Mouse (Mus musculus) adrenal gland, adult 10 weeks (tissue): ENCODE results near the gene Dph1. TPM values are rescaled to one million over a fixed set of nuclear protein-coding genes. Genes with fewer than 3 reads are reported as not detected.

Experiments used
- polyA plus RNA-seq: library from polyadenylated mRNA; stranded (reverse); fragments of 350-450 nt; fragmentation: Illumina TruSeq; extraction: RNeasy Lipid Tissue Mini Kit (QIAGEN cat#74804); gene quantifications from one replicate; pipeline ENCODE4 v1.2.3, GENCODE M21; 2014; ENCODE audit warnings: low read depth, low replicate concordance

Dph1 gene
- 0.99 TPM for polyA plus RNA-seq

DNA sequence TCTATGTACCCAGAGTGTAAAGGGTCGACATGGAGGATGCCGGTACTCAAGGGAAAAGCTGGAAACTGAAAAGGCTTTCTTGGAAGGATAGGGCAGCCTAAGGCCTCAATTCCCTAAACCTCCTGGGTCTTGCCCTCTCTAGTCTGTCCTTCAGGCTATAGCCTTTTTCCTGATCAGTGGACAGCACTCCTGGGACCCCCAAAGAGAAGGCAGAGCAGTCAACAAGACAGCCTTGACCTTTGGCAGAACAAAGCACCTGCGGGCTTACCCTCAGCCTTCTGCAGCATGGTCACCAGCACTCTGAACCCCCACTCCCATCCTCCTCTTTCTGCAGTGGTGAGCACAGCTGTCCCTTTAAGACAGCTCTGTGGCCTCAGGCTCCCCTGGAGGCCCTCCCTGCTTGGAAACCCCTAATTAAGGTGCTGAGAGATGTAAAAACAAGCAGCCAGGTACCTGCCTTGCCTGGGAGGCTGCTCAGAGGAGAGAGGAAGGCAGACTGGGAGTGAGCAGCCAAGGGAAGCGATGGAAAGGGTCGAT lies at the start of gene Dph1:
Gene Dph1 (minus strand): TSS at position 337 of the 537 bp plus-strand sequence.

DNA sequence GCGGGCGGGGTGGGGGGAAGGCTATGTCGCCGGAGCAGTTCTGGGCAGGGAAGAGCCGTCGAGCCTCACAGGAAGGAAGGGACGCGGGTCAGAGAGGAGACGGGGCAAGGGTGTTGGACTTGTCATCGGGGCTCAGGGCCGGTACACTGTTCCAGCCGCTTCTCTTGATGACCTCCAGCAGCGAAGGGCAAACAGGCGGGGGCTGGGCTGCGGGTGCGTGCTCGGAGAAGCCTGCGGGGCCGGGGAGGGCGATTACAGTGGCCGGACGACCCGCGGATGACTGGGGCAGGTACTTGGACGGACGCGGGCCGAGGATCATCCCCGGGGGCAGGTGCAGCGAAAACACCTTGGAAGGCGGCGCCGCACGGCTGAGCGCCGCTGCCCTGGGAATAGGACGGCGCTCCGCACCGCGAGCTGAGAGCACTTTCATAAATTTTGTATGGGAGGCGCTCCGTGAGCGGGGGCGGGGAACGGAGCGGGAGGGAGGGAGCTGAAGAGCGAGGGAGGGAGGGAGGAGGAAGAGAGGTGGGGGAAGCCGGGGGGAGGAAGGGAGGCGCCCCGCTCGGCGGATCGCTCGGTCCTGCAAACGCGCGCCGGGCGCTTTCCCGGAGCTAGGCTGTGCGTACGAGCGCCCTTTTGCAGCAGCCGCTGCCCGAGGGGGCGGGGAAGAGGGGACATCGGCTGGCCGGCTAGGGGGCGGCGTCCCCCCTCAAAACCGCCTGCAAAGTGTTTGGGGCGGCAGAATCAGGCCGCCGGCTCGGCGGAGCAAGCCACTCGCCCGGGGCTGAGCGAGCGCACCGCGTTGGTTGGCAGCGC lies 2.4 kb upstream of the Dph1 start, which contains the start of gene Rtn4rl1:
Gene Rtn4rl1 (plus strand): TSS at position 528 of the 816 bp plus-strand sequence.

DNA sequence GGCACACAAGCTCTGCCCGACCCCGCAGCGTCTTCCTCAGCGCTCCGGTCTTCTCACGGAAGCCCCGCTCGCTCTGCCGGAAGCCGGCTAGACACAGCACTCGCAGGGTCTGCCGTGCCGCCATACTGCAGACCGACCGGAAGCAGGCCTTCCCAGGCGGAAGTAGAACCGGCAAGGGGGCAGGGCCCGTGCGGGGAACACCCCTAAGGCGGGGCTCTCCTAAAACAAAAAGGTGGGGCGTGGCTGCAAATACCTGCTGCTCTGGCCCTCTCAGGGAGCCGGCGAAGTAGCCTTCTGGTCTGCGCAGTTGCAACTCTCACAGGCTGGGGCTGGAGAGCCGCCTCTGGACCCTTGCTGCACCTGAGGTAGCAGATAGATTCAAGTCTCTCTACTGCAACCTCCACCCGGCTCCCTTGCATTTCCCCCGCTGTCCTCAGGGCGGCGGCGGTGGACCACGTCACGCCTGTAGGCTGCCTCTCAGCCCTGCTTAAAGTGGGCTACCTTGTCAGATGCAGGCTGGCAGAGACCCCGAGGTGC lies 12.3 kb downstream of the Dph1 start, which contains the start of gene Ovca2:
Gene Ovca2 (minus strand): TSS at position 164 of the 537 bp plus-strand sequence.

DNA sequence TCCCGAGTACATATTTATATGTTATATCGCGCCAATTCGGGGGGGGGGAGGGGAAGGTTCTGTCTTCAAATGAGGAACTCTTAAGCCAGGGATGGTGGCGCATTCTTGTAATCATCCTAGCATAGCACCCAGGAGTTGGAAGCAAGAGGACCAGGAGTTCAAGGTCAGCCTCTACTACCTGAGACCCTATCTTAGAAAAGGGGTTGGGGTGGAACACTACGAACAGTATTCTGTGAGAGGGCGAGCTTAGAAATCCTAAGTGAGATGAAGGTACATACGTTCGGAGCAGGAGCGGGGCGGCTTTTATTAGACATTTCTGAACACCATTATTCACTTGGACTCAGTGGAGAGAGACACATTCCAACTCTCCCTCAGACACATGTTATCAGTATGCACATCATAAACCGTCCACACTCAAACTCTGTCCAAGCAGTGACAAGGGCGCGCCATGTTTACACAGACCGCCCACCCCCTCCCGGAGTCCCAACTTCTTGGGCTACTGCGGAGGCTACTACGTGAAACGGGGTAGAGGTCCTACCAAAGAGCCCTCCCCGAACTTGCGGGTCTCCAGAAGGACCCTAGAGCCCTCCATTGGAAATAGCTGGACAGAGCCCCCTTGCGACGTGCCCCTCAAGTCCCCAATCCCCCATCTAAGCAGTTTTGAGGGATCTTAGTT lies 21.5 kb downstream of the Dph1 start, which contains the start of gene Hic1:
Gene Hic1 (minus strand): TSS at position 115 of the 676 bp plus-strand sequence.

Other genes starting within 250 kb of the Dph1 start
- gene Hic1, start 21.7 kb downstream of the Dph1 start, polyA plus RNA-seq = 0.23 TPM
- gene Ovca2, start 12.4 kb downstream of the Dph1 start, polyA plus RNA-seq = 32.4 TPM
- gene Rtn4rl1, start 2.5 kb upstream of the Dph1 start, polyA plus RNA-seq = 15.9 TPM
- 44.3 TPM for gene Rpa1, start 157.1 kb upstream of the Dph1 start, polyA plus RNA-seq
- 5.8 TPM for gene Smyd4, start 157.2 kb upstream of the Dph1 start, polyA plus RNA-seq
- 5.1 TPM for gene Serpinf1, start 231.5 kb upstream of the Dph1 start, polyA plus RNA-seq
- gene Serpinf2, start 248.3 kb upstream of the Dph1 start, polyA plus RNA-seq = not detected